Mouse (Mus musculus): ENCODE measurements at regions not wholly inside any gene's neighbourhood (a gene's known extent, or its start where the extent isn't known, plus 50 kb on each side); places are given as distances from the start of the nearest gene placed in this dataset.
"Not testable (repeated sequence)": the region's sequence is repeated elsewhere in the genome, so short reads cannot be mapped to it uniquely, and the experiment has no call there.

GRCm38 (mm10) chr12:80055894-80056293 is 56.9 kb downstream of the Zfp36l1 start:
- H3K9me3 ChIP-seq (replicated peaks); H3K36me3 ChIP-seq; ATAC-seq (replicated peaks; ENCODE audit: low FRiP score); H3K4me2 ChIP-seq; H3K27me3 ChIP-seq; H3K4me3 ChIP-seq (replicated peaks); H3K27ac ChIP-seq; H3K9ac ChIP-seq: not testable (repeated sequence)
- H3K4me1 ChIP-seq = peaks cover 19% of the 10 kb centered on the region
- 93% methylated on average over 1 of the region's 1 CpGs for WGBS

GRCm38 (mm10) chr12:80055394-80055793 is 57.4 kb downstream of the Zfp36l1 start:
- H3K4me2 ChIP-seq = no peak overlapping the region
- no peaks in the 10 kb centered on the region for H3K27me3 ChIP-seq
- H3K4me3 ChIP-seq (replicated peaks) = no peak overlapping the region
- no peak overlapping the region for H3K9ac ChIP-seq
- 24% methylated on average over 2 of the region's 2 CpGs for WGBS
- H3K9me3 ChIP-seq (replicated peaks) = no peaks in the 10 kb centered on the region
- H3K36me3 ChIP-seq = no peaks in the 10 kb centered on the region
- peaks cover 14% of the 10 kb centered on the region for H3K4me1 ChIP-seq
- no peak for ATAC-seq (replicated peaks; ENCODE audit: low FRiP score)
- H3K27ac ChIP-seq = no peak overlapping the region

GRCm38 (mm10) chr12:80054655-80055037 is 58.2 kb downstream of the Zfp36l1 start:
- Histone ChIP-seq H3K36me3 (no peaks in the 10 kb centered on the region), H3K9me3 (replicated peaks) (no peaks in the 10 kb centered on the region), H3K4me3 (replicated peaks) (no peak overlapping the region), H3K4me2 (no peak overlapping the region), H3K4me1 (peaks cover 6% of the 10 kb centered on the region), H3K27me3 (no peaks in the 10 kb centered on the region), H3K27ac (no peak overlapping the region), H3K9ac (no peak overlapping the region)
- ATAC-seq (replicated peaks; ENCODE audit: low FRiP score) = no peak
- WGBS = 83% methylated on average over 3 of the region's 3 CpGs

GRCm38 (mm10) chr12:80053902-80054654 is 58.7 kb downstream of the Zfp36l1 start:
- no peaks in the 10 kb centered on the region for H3K27me3 ChIP-seq
- no peak for ATAC-seq (replicated peaks; ENCODE audit: low FRiP score)
- H3K4me3 ChIP-seq (replicated peaks) = no peak overlapping the region

GRCm38 (mm10) chr12:80048215-80048979 is 64.4 kb downstream of the Zfp36l1 start:
- no peak for ATAC-seq (replicated peaks; ENCODE audit: low FRiP score)
- H3K4me3 ChIP-seq (replicated peaks) = no peak overlapping the region
- no peak overlapping the region for H3K4me2 ChIP-seq
- H3K27me3 ChIP-seq = no peaks in the 10 kb centered on the region
- H3K4me1 ChIP-seq = no peaks in the 10 kb centered on the region
- H3K36me3 ChIP-seq = no peaks in the 10 kb centered on the region
- H3K9me3 ChIP-seq (replicated peaks) = no peaks in the 10 kb centered on the region
- H3K27ac ChIP-seq = no peak overlapping the region
- H3K9ac ChIP-seq = no peak overlapping the region
- WGBS = 88% methylated on average over 4 of the region's 4 CpGs

More at GRCm38 (mm10) chr12:80053902-80054654, 58.7 kb downstream of the Zfp36l1 start:
- 76% methylated on average over 9 of the region's 9 CpGs for WGBS
- no peak overlapping the region for H3K9ac ChIP-seq
- H3K27ac ChIP-seq = no peak overlapping the region
- H3K4me1 ChIP-seq = peaks cover 3% of the 10 kb centered on the region; the same call in 1 of the 2 replicates
- H3K36me3 ChIP-seq = no peaks in the 10 kb centered on the region
- no peaks in the 10 kb centered on the region for H3K9me3 ChIP-seq (replicated peaks)
- H3K4me2 ChIP-seq = no peak overlapping the region

GRCm38 (mm10) chr12:80046625-80047303 is 66.0 kb downstream of the Zfp36l1 start:
- no peaks in the 10 kb centered on the region for H3K4me1 ChIP-seq
- no peak overlapping the region for H3K9ac ChIP-seq
- ATAC-seq (replicated peaks; ENCODE audit: low FRiP score) = no peak
- H3K4me2 ChIP-seq = no peak overlapping the region
- H3K36me3 ChIP-seq = no peaks in the 10 kb centered on the region
- no peak overlapping the region for H3K4me3 ChIP-seq (replicated peaks)
- no peak overlapping the region for H3K27ac ChIP-seq
- 86% methylated on average over 6 of the region's 6 CpGs for WGBS
- H3K27me3 ChIP-seq = no peaks in the 10 kb centered on the region
- H3K9me3 ChIP-seq (replicated peaks) = no peaks in the 10 kb centered on the region

GRCm38 (mm10) chr12:80041510-80042324 is 71.1 kb downstream of the Zfp36l1 start:
- no peak for ATAC-seq (replicated peaks; ENCODE audit: low FRiP score)

GRCm38 (mm10) chr12:80041012-80041411 is 71.8 kb downstream of the Zfp36l1 start:
- no peak overlapping the region for H3K4me3 ChIP-seq (replicated peaks)
- no peaks in the 10 kb centered on the region for H3K27me3 ChIP-seq
- no peak overlapping the region for H3K9ac ChIP-seq
- no peaks in the 10 kb centered on the region for H3K36me3 ChIP-seq
- no peak for ATAC-seq (replicated peaks; ENCODE audit: low FRiP score)
- WGBS = 74% methylated on average over 6 of the region's 6 CpGs
- H3K4me1 ChIP-seq = peaks cover 13% of the 10 kb centered on the region
- no peaks in the 10 kb centered on the region for H3K9me3 ChIP-seq (replicated peaks)
- no peak overlapping the region for H3K27ac ChIP-seq
- H3K4me2 ChIP-seq = no peak overlapping the region

More at GRCm38 (mm10) chr12:80041510-80042324, 71.1 kb downstream of the Zfp36l1 start:
- 81% methylated on average over 11 of the region's 11 CpGs for WGBS
- no peak overlapping the region for H3K9ac ChIP-seq
- peaks cover 13% of the 10 kb centered on the region for H3K4me1 ChIP-seq
- no peaks in the 10 kb centered on the region for H3K36me3 ChIP-seq
- H3K27me3 ChIP-seq = no peaks in the 10 kb centered on the region
- no peak overlapping the region for H3K27ac ChIP-seq
- H3K4me2 ChIP-seq = no peak overlapping the region
- H3K4me3 ChIP-seq (replicated peaks) = no peak overlapping the region
- no peaks in the 10 kb centered on the region for H3K9me3 ChIP-seq (replicated peaks)

- Histone ChIP-seq H3K4me3 (replicated peaks) (no peak overlapping the region), H3K36me3 (no peaks in the 10 kb centered on the region), H3K9me3 (replicated peaks) (no peaks in the 10 kb centered on the region), H3K4me1 (peaks cover 13% of the 10 kb centered on the region), H3K4me2 (no peak overlapping the region), H3K27me3 (no peaks in the 10 kb centered on the region), H3K9ac (no peak overlapping the region), H3K27ac (no peak overlapping the region)
- no peak for ATAC-seq (replicated peaks; ENCODE audit: low FRiP score)
- 80% methylated on average over 9 of the region's 9 CpGs for WGBS
Observed at GRCm38 (mm10) chr12:80040233-80040632, 72.6 kb downstream of the Zfp36l1 start.

GRCm38 (mm10) chr12:80039150-80039549 is 73.7 kb downstream of the Zfp36l1 start:
- Histone ChIP-seq H3K4me1 (peaks cover 18% of the 10 kb centered on the region), H3K4me2 (no peak overlapping the region), H3K9ac (no peak overlapping the region), H3K36me3 (no peaks in the 10 kb centered on the region), H3K4me3 (replicated peaks) (no peak overlapping the region), H3K27me3 (no peaks in the 10 kb centered on the region), H3K9me3 (replicated peaks) (no peaks in the 10 kb centered on the region), H3K27ac (no peak overlapping the region)
- 68% methylated on average over 1 of the region's 1 CpGs for WGBS
- no peak for ATAC-seq (replicated peaks; ENCODE audit: low FRiP score)

GRCm38 (mm10) chr12:80035500-80036271 is 77.1 kb downstream of the Zfp36l1 start:
- no peak overlapping the region for H3K4me3 ChIP-seq (replicated peaks)
- no peaks in the 10 kb centered on the region for H3K27me3 ChIP-seq
- no peak overlapping the region for H3K9ac ChIP-seq
- H3K4me2 ChIP-seq = no peak overlapping the region
- peaks cover 20% of the 10 kb centered on the region for H3K4me1 ChIP-seq
- no peak overlapping the region for H3K27ac ChIP-seq
- no peak for ATAC-seq (replicated peaks; ENCODE audit: low FRiP score)
- H3K9me3 ChIP-seq (replicated peaks) = no peaks in the 10 kb centered on the region
- no peaks in the 10 kb centered on the region for H3K36me3 ChIP-seq
- 77% methylated on average over 6 of the region's 6 CpGs for WGBS
